Mouse (Mus musculus) liver, embryonic 11.5 days (tissue): Measurements from ENCODE around the gene Prss44. TPM values are rescaled to one million over a fixed set of nuclear protein-coding genes. Genes with fewer than 3 reads are reported as not detected.

Experiments used
- ATAC-seq: fragments of 200-750 bp; cut with Nextera tagmentation; replicated peaks from 2 replicates; pipeline ENCODE4 v1.8.0; 2017; ENCODE audit warnings: moderate number of reproducible peaks, mild to moderate bottlenecking, moderate TSS enrichment, moderate library complexity; ENCODE audit not compliant: low FRiP score
- DNase-seq: peaks from one replicate; pipeline ENCODE4 v3.0.0-alpha.2; 2017; ENCODE audit warnings: low spot score
- H3K27ac ChIP-seq: fragments of 300-500 bp; sonication (generic); 2 replicates; pipeline ENCODE4 v1.5.1; 2014; ENCODE audit warnings: mild to moderate bottlenecking, low read depth, low read length, control low read depth
- H3K27me3 ChIP-seq: fragments of 300-500 bp; sonication (generic); replicated peaks from 2 replicates; pipeline ENCODE4 v1.6.1; 2014; ENCODE audit warnings: low read length, mixed read lengths; ENCODE audit not compliant: control insufficient read depth, insufficient read depth
- H3K36me3 ChIP-seq: fragments of 300-500 bp; sonication (generic); 2 replicates; pipeline ENCODE4 v1.6.1; 2014; ENCODE audit warnings: mild to moderate bottlenecking, low read length, moderate library complexity, mixed read lengths; ENCODE audit not compliant: control insufficient read depth, insufficient read depth
- H3K4me1 ChIP-seq: fragments of 300-500 bp; sonication (generic); replicated peaks from 2 replicates; pipeline ENCODE4 v1.6.1; 2014; ENCODE audit warnings: low read length, mixed read lengths; ENCODE audit not compliant: control insufficient read depth, insufficient read depth
- H3K4me2 ChIP-seq: fragments of 300-500 bp; sonication (generic); 2 replicates; pipeline ENCODE4 v1.6.1; 2014; ENCODE audit warnings: mild to moderate bottlenecking, control low read depth, moderate library complexity
- H3K4me3 ChIP-seq: fragments of 300-500 bp; sonication (generic); 2 replicates; pipeline ENCODE4 v1.5.1; 2014; ENCODE audit warnings: low read depth, low read length, control low read depth
- H3K9ac ChIP-seq: fragments of 300-500 bp; sonication (generic); 2 replicates; pipeline ENCODE4 v1.6.1; 2014; ENCODE audit warnings: low read depth, low read length, control low read depth
- H3K9me3 ChIP-seq: fragments of 300-500 bp; sonication (generic); 2 replicates; pipeline ENCODE4 v1.6.1; 2016; ENCODE audit warnings: low read length, inconsistent platforms, mixed read lengths; ENCODE audit not compliant: control insufficient read depth
- WGBS: fragments of 180-500 bp; shearing (Covaris S2); extraction: QIAGEN DNeasy Blood & Tissue Kit; methylation state at CpG from one replicate; pipeline ENCODE4 v1.1.7; 2014; 5-methylcytosine and 5-hydroxymethylcytosine counted together
- polyA plus RNA-seq: library from polyadenylated mRNA; unstranded; fragments of >200 nt; fragmentation: Nextera tagmentation; extraction: Ambion mirVana; gene quantifications from 2 replicates; pipeline ENCODE4 v1.2.1, GENCODE M21; 2014

Gene Prss44
- polyA plus RNA-seq, 1 experiment from 2014 or later = not detected

- Histone ChIP-seq H3K27ac (0 out of 2 replicates have a peak overlapping the region, but pooled peaks have one; percentile 5), H3K36me3 (no peaks in the 10 kb centered on the region), H3K9me3 (no peaks in the 10 kb centered on the region), H3K9ac (peak overlapping the region; percentile 66), H3K4me1 (peaks cover 9% of the 10 kb centered on the region), H3K27me3 (peaks cover 11% of the 10 kb centered on the region), H3K4me3 (peak overlapping the region; percentile 58), H3K4me2 (peak overlapping the region; percentile 91)
- 1% methylated on average over 23 of the region's 23 CpGs for WGBS
- DNase-seq (no peak), ATAC-seq (peak; percentile 26)
These were observed 32.1 kb upstream of the Prss44 start for GRCm38 (mm10) chr9:110781731-110782130.

GRCm38 (mm10) chr9:110783611-110784010 lies 30.2 kb upstream of the Prss44 start:
- H3K27me3 ChIP-seq = peaks cover 11% of the 10 kb centered on the region
- no peaks in the 10 kb centered on the region for H3K9me3 ChIP-seq
- 37% methylated on average over 1 of the region's 1 CpGs for WGBS
- H3K36me3 ChIP-seq = no peaks in the 10 kb centered on the region
- H3K4me3 ChIP-seq = no peak overlapping the region
- H3K4me1 ChIP-seq = peaks cover 9% of the 10 kb centered on the region
- ATAC-seq = no peak
- H3K27ac ChIP-seq = no peak overlapping the region
- no peak overlapping the region for H3K9ac ChIP-seq
- DNase-seq = no peak
- H3K4me2 ChIP-seq = no peak overlapping the region

GRCm38 (mm10) chr9:110788169-110788568 lies 25.6 kb upstream of the Prss44 start:
- no peak for ATAC-seq
- Histone ChIP-seq H3K27me3 (no peaks in the 10 kb centered on the region), H3K4me3 (no peak overlapping the region), H3K36me3 (no peaks in the 10 kb centered on the region), H3K4me2 (no peak overlapping the region), H3K27ac (no peak overlapping the region), H3K9me3 (no peaks in the 10 kb centered on the region), H3K9ac (no peak overlapping the region), H3K4me1 (no peaks in the 10 kb centered on the region)
- DNase-seq = no peak
- 83% methylated on average over 3 of the region's 3 CpGs for WGBS

GRCm38 (mm10) chr9:110790462-110790861 lies 23.3 kb upstream of the Prss44 start:
- Histone ChIP-seq H3K9ac (no peak overlapping the region), H3K9me3 (no peaks in the 10 kb centered on the region), H3K4me1 (no peaks in the 10 kb centered on the region), H3K27ac (no peak overlapping the region), H3K4me3 (no peak overlapping the region), H3K36me3 (no peaks in the 10 kb centered on the region), H3K27me3 (no peaks in the 10 kb centered on the region), H3K4me2 (no peak overlapping the region)
- DNase-seq = no peak
- WGBS = 72% methylated on average over 4 of the region's 4 CpGs
- ATAC-seq = no peak

- Histone ChIP-seq H3K36me3 (no peaks in the 10 kb centered on the region), H3K9ac (no peak overlapping the region), H3K9me3 (no peaks in the 10 kb centered on the region), H3K4me1 (no peaks in the 10 kb centered on the region), H3K27ac (no peak overlapping the region), H3K27me3 (no peaks in the 10 kb centered on the region), H3K4me3 (no peak overlapping the region), H3K4me2 (no peak overlapping the region)
- DNase-seq (no peak), ATAC-seq (no peak)
- WGBS = 66% methylated on average over 10 of the region's 10 CpGs
These were observed 16.8 kb upstream of the Prss44 start for GRCm38 (mm10) chr9:110797013-110797412.

GRCm38 (mm10) chr9:110797866-110798265 lies 15.9 kb upstream of the Prss44 start, which contains the start of gene Prss42:
Gene Prss42, plus strand, starts transcription at chr9:110798166.
- DNase-seq (no peak), ATAC-seq (no peak)
- no peak within 1 kb of the TSS for H3K4me3 ChIP-seq
- H3K4me1 ChIP-seq = no peaks in the 10 kb centered on the region
- WGBS = 89% methylated on average over 14 of the region's 14 CpGs
- H3K4me2 ChIP-seq = no peak within 1 kb of the TSS
- no peak within 1 kb of the TSS for H3K9ac ChIP-seq
- no peaks in the 10 kb centered on the region for H3K36me3 ChIP-seq
- H3K27me3 ChIP-seq = no peaks in the 10 kb centered on the region
- H3K9me3 ChIP-seq = no peaks in the 10 kb centered on the region
- H3K27ac ChIP-seq = no peak within 1 kb of the TSS

GRCm38 (mm10) chr9:110800834-110801479 lies 12.8 kb upstream of the Prss44 start:
- Histone ChIP-seq H3K4me1 (no peaks in the 10 kb centered on the region), H3K4me2 (no peak overlapping the region), H3K4me3 (no peak overlapping the region), H3K9ac (no peak overlapping the region), H3K27me3 (no peaks in the 10 kb centered on the region), H3K9me3 (no peaks in the 10 kb centered on the region), H3K36me3 (no peaks in the 10 kb centered on the region), H3K27ac (no peak overlapping the region)
- no peak for ATAC-seq
- DNase-seq = no peak
- 84% methylated on average over 8 of the region's 8 CpGs for WGBS

GRCm38 (mm10) chr9:110803294-110803693 lies 10.5 kb upstream of the Prss44 start:
- ATAC-seq = no peak
- H3K9ac ChIP-seq = no peak overlapping the region
- H3K36me3 ChIP-seq = no peaks in the 10 kb centered on the region
- no peak overlapping the region for H3K27ac ChIP-seq
- H3K4me1 ChIP-seq = no peaks in the 10 kb centered on the region
- H3K27me3 ChIP-seq = no peaks in the 10 kb centered on the region
- no peak overlapping the region for H3K4me2 ChIP-seq
- 57% methylated on average over 4 of the region's 4 CpGs for WGBS
- H3K9me3 ChIP-seq = no peaks in the 10 kb centered on the region
- no peak overlapping the region for H3K4me3 ChIP-seq
- no peak for DNase-seq

- Histone ChIP-seq H3K27ac (no peak overlapping the region), H3K36me3 (no peaks in the 10 kb centered on the region), H3K4me3 (no peak overlapping the region), H3K9ac (no peak overlapping the region), H3K4me2 (no peak overlapping the region), H3K4me1 (no peaks in the 10 kb centered on the region), H3K27me3 (no peaks in the 10 kb centered on the region), H3K9me3 (no peaks in the 10 kb centered on the region)
- ATAC-seq (no peak), DNase-seq (no peak)
- WGBS = 78% methylated on average over 4 of the region's 4 CpGs
These were observed 3.7 kb upstream of the Prss44 start for GRCm38 (mm10) chr9:110810051-110810450.
